Mouse (Mus musculus) layer of hippocampus, adult 9-10 months (tissue): Measurements from ENCODE around the gene Ndufs2.

Experiments used
- DNase-seq: peaks from one replicate; pipeline ENCODE4 v3.0.0; 2022; ENCODE audit warnings: low spot score

The Ndufs2 gene

DNA sequence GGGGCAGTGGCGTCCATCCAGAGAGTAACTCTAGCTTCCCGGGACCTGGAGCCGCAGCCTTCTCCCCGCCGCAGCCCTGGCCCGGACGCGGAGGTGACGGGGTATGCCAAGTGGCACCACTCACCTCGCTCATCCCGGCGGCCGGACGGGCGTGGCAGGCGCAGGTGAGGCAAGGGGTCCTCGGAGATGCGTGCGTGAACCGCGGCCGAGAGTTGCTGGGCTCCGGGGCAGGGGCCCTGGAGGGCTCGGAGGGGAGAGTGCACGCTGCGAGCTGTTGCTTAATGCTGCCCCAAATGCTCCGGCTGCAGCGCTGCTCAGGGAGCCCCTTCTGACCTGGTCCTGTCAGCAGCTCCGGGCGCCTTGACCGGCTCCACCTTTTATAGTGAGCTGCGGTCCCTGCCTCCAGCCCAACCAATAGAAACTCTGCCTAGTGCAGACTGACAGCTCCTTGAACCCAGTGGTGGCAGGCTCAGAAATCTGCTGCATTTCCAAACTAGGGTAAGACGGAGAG, 55.2 kb downstream of the Ndufs2 start, which contains the start of gene Pcp4l1:
TSS of gene Pcp4l1 (minus strand) at position 382 of the 511 bp plus-strand sequence.
- no peak for DNase-seq

DNA sequence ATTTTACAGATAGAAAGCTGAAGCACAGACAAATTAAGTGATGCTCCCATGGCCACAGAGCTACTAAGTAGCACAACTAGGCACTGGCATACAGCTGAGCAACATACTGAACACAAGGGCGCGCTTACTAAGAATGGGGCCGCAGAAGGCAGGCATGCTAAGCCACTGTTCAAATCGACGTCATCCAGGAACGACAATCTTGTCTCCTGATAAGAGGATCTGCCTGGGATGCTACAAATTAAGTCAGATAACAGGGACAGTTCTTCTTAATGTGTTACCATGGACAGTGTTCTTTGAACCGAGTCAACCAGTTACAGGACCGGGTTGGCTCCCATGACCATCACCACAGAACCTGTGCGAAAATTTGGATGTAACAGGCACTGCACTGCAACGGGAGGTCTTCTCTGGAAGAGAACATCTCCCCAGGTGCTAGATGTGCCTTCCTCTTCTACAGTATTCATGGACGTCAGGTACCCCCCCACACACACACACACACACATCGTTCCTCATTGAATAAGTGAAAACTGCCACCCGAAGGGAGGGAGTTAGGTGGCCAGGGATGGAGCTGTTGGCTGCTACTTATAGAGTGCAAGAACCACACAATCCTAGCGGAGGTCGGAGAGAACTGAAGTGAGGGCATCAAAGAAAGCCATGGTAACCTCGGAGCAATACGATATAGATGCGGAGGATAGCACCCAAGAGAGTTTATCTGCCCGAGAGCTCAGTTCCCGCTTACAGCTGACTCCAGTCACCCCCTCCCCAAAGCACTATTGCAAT, 56.0 kb downstream of the Ndufs2 start:
- no peak for DNase-seq

DNA sequence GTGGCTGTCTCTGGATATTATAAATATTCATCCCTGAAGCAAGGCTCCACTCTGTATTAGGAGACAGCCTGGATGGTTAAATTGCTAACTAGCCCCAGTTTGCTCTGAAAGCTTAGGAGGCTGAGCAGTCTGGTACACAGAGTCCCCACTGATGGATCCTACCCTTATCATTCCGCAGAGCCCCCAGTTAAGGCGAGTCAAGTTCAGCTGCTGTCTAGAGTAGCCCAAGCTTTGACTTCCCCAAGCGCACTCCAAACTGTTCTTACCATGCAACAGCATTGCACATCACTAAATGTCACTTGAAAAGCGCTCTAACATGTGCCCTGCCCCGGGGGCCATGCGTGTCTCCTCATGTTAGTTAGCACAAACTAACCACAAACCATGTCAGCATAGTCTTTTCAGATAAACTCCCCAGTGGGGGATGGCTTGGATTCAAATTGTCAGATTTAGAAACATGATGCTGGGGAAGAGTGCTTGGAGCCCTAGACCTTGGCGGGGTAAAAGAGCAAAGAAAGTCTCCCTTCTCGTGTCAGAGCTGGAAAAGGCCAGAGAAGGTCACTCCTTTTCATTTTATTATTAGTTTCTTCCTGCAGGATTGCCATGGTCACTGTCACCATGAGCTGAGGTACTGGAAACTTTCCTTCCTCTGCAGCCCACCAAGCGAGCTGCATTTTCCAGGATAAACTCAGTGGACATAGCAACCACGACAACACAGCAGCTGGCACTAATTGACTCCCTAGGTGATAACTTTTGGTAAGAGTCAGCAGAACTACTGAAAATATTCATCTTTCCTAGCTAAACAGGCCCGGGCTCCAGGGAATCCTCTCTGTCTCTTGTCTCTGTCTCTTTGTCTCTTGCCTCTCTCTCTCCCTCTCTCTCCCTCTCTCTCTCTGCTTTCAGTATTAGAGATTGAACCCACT, 57.0 kb downstream of the Ndufs2 start:
- DNase-seq = no peak

DNA sequence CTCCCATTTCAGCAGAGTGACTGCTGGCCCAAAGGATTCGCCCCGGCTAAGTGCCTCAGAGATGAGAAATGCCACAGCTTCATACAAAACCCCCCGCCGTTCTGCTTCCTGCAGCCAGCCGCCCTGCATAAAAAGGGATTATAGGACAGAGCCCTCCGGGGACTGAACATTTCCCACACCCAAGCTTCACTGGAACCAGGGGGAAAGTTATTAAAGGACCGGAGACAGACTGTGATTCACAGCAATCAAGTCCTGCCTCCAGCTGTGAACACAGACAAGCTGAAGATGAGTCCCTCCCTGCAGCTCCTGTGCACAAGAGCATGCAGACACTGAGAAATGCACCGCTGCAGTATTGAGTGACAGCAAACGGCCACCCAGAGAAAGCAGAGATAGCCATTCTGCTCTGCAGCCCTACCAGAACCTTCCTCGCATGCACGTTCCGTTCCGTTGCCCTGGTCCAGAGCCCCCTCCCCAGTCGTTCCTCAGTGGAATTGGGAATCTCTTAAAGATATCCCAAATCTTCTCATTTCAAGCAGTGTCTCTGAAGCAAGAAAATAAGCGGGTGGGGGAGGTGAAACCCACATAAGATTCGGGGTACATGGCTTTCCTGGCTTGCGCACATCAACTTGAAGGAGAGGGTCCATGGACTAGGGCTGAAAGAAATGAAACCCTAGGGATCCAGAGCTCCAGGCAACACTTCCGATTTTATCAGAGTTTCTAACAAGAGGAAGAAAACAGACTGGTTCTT, 57.9 kb downstream of the Ndufs2 start:
- no peak for DNase-seq

DNA sequence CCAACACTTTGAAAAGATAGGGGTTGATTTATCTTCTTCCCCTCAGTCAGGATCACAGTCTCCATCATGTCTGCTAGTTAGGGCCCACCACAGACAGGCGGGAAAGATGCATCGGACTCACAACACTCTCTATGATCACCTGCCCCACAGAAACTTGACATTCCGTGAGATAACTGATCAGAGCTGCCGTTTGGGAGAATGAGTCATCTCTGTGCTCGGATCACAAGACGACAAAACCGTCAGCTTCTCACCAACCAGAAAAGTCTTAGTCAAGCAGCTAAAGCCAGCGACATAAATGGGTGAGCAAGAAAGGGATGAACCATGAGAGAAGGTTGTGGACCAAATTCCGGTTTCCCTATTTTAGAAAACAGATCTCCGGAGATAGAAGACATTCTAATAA, 58.9 kb downstream of the Ndufs2 start:
- no peak for DNase-seq

DNA sequence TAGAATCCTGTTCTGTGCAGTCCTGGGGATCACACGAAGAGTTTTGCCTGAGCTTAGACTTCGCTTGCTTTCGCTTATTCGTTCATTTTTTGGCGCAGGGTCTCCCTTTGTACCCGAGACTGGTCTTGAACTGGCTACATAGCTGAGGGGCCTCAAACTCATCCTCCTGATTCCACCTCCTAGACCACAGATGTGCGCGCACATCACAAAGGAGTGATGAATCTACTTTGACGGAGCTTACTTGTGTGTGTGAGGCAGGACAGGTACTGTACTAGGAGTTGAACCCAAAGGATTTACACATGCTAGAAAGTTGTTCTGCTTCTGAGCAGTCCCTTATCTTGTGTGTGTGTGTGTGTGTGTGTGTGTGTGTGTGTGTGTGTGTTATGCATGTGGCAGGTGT, 60.4 kb downstream of the Ndufs2 start:
- DNase-seq = no peak

DNA sequence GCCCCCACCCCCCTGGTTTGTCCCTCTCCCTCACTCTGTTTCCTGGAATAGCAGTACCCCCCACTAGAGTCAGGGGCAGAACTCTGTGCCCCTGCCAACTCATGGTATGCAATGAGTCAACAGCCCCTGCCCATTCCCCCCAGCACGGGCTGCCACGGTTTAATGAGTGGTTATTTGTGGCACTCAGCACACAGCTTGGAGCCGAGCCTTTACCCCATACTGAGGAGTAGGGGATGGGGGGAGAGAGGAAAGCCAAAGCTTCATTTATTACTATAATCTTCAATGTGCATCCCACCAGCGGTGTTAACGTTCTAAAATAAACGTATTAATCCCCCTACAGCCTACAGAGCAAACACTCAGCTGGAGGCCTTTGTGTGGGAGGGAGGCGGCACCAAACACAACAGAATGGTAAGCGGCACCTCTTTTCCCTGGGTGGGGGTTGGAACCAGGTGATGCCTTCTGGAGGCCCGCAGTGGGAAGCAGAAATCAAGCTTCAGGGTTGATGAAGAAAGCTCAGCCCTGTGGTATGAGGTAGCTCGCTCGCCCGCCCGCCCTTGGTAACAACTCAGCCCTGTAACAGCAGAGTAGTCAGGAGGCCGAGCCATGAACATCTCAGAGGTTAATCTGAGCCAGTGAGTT, 61.6 kb downstream of the Ndufs2 start:
- no peak for DNase-seq

DNA sequence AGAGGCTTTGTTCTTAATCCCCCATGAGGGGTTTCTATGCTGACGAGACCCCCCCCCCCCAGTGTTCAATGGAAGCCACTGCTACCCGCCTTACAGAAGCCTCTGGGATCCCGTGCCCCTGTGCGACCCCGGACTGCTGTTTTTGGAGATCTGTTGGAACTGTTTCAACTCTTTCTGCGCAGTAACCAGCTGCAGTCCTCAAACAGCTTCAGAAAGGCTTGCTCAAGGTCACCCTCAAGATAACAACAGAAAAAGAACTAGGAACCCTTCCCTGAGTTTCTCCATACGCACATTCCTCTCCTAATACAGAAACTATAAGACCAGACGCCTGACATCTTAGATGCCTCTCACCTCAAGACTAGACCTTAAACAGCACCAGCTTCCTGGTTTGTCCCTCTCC, 62.1 kb downstream of the Ndufs2 start:
- no peak for DNase-seq

DNA sequence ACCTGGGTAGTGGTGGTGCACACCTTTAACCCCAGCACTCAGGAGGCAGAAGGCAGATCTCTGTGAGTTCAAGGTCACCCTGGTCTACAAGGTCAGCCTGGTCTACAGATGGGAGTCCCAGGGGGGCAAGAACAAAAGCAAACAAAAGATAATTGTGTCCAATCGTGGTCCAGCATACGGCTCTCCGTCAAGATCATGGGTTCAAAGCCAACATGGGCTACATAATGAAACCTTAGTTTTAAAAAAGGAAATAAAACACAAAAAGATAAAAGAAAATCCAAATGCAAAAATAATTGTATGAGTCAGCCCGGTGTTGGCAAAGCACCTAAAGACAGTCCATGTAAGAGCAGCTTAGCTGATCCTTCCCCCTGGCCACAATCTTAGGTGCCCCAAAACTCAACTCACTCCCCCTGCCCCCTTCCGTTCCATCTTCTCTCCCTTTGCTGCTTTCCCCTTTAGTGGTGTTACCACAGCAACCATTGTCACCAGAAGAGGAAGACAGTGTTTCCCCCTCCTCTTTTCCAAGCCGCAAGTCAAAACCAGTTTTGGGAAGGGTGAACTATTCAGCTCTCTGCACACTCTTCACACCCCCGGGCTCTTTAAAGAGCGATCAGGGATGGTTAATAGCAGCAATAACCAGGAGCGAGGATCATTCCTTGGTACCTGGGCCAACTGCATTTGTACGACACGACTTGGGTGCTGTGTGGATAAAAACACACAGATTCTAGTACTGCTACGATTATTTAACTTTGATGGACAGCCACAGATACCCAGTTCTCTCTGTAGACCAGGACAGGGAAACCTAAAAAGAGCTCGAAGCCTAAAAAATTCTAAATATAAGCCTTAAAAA, 63.1 kb downstream of the Ndufs2 start:
- DNase-seq = no peak

DNA sequence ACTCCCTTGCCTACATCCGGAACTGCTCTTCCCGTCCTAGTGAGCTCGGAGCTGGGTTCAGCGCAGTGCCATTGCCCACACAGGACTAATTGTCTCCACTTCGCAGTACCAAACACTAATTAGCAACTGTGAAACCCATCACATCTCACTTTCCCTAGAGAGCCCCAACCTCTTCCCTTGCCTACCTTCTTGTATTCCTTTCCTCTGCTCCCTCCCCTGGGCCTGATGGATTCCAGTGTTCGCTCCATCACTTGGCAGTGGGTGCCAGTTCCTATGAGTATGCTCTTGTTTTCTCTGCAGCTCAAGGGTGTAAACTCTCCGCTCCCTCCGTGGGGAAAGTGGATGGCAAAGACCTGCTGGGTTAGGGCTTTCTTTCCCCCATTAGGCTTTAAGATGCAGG, 65.5 kb downstream of the Ndufs2 start:
- DNase-seq = no peak
